ENCODE assay signal across 35 mouse cellular contexts in genomic region chr9:46980111-46980510, GRCm38 (mm10). TPM values are rescaled to one million over a fixed set of nuclear protein-coding genes. Genes with fewer than 3 reads are reported as not detected.
DNase-seq lines count a peak whose midpoint lies in the region; ATAC-seq and TF ChIP-seq lines count a peak whose summit lies in the region.
"Had no signal": no experiment of that assay in that cellular context is flagged by ENCODE, and none has a peak within 500 bp of the region (broad histone marks: within the 10 kb centered on the region; RNA-seq: fewer than 3 reads in every experiment).

No protein-coding gene starts in this region.

- peaks cover 10% of the 10 kb centered on the region for H3K27me3 ChIP-seq in embryonic facial prominence, embryonic 10.5 days (replicated peaks; ENCODE audit: low read depth, poor library complexity, severe bottlenecking)
- no peaks in the 10 kb centered on the region for H3K27me3 ChIP-seq in liver, postnatal 0 days (ENCODE audit: insufficient read depth, low read length)
- H3K27me3 ChIP-seq: embryonic facial prominence, embryonic 12.5 days; hindbrain, embryonic 15.5 days had no signal

- no peak for ATAC-seq in liver, postnatal 0 days
- ATAC-seq: forebrain, postnatal 0 days; midbrain, embryonic 16.5 days had no signal

- DNase-seq in kidney, postnatal 4 days = peak; percentile 17 to 27
- DNase-seq in kidney, postnatal 14 days = no peak
- peak; percentile 62 for DNase-seq in ZHBTc4 (ENCODE audit: low read depth, low spot score)
- DNase-seq in embryonic facial prominence, embryonic 10.5 days (ENCODE audit: low spot score) = peak; percentile 36
- DNase-seq in yolk sac, embryonic 10.5 days (ENCODE audit: low spot score) = peak; percentile 1
- no peak for DNase-seq in layer of hippocampus, adult 2 months (ENCODE audit: low spot score in 2 of 2)
- no peak for DNase-seq in liver, postnatal 0 days
- DNase-seq: cerebellum, adult 18-20 months; cerebellum, postnatal 14 days; forebrain, postnatal 0 days; kidney, adult 8-10 months; lung, adult 18-20 months; lung, postnatal 36 days; thymus, postnatal 36 days had no signal

- no peak for TF ChIP-seq EP300 in liver, postnatal 0 days (IDR thresholded peaks at IDR 0.05; ENCODE audit: low read depth)

- no peak overlapping the region for H3K9ac ChIP-seq in liver, postnatal 0 days (replicated peaks)
- H3K9ac ChIP-seq: embryonic facial prominence, embryonic 12.5 days; forebrain, postnatal 0 days; hindbrain, embryonic 15.5 days; neural tube, embryonic 13.5 days had no signal

- no peaks in the 10 kb centered on the region for H3K9me3 ChIP-seq in embryonic facial prominence, embryonic 10.5 days
- no peaks in the 10 kb centered on the region for H3K9me3 ChIP-seq in liver, postnatal 0 days (ENCODE audit: low read length)
- H3K9me3 ChIP-seq: embryonic facial prominence, embryonic 12.5 days; hindbrain, embryonic 15.5 days; neural tube, embryonic 13.5 days had no signal

- TF ChIP-seq CTCF in layer of hippocampus, adult 2 months (conservative IDR thresholded peaks at IDR 0.05) = no peak
- no peak for TF ChIP-seq CTCF in liver, postnatal 0 days (IDR thresholded peaks at IDR 0.05; ENCODE audit: low read depth)

- WGBS in embryonic facial prominence, embryonic 10.5 days = 34% methylated on average over 2 of the region's 2 CpGs
- WGBS in liver, postnatal 0 days (ENCODE audit: insufficient replicate concordance) = 3% methylated on average over 2 of the region's 2 CpGs

- H3K36me3 ChIP-seq in embryonic facial prominence, embryonic 10.5 days (replicated peaks) = no peaks in the 10 kb centered on the region
- no peaks in the 10 kb centered on the region for H3K36me3 ChIP-seq in liver, postnatal 0 days (replicated peaks; ENCODE audit: insufficient read depth, low read length)
- H3K36me3 ChIP-seq: embryonic facial prominence, embryonic 12.5 days; hindbrain, embryonic 15.5 days; neural tube, embryonic 13.5 days had no signal

- no peak overlapping the region for H3K27ac ChIP-seq in embryonic facial prominence, embryonic 10.5 days (replicated peaks)
- no peak overlapping the region for H3K27ac ChIP-seq in layer of hippocampus, adult 2 months
- H3K27ac ChIP-seq in liver, postnatal 0 days (ENCODE audit: low read depth) = no peak overlapping the region
- H3K27ac ChIP-seq: embryonic facial prominence, embryonic 12.5 days; hindbrain, embryonic 15.5 days; left cerebral cortex, adult 2 months; neural tube, embryonic 13.5 days had no signal

- H3K4me1 ChIP-seq in embryonic facial prominence, embryonic 10.5 days = 0 out of 2 replicates have a peak, but pooled peaks cover 4% of the 10 kb centered on the region
- no peaks in the 10 kb centered on the region for H3K4me1 ChIP-seq in liver, postnatal 0 days (ENCODE audit: insufficient read depth)
- H3K4me1 ChIP-seq: embryonic facial prominence, embryonic 12.5 days; hindbrain, embryonic 15.5 days; neural tube, embryonic 13.5 days had no signal

- no peak overlapping the region for H3K4me2 ChIP-seq in liver, postnatal 0 days (ENCODE audit: low read depth, low read length)
- H3K4me2 ChIP-seq: embryonic facial prominence, embryonic 12.5 days; hindbrain, embryonic 15.5 days; neural tube, embryonic 13.5 days had no signal

- H3K4me3 ChIP-seq in embryonic facial prominence, embryonic 10.5 days = no peak overlapping the region
- no peak overlapping the region for H3K4me3 ChIP-seq in layer of hippocampus, adult 2 months
- no peak overlapping the region for H3K4me3 ChIP-seq in liver, postnatal 0 days (ENCODE audit: low read depth, low read length)
- H3K4me3 ChIP-seq: embryonic facial prominence, embryonic 12.5 days; hindbrain, embryonic 15.5 days; left cerebral cortex, adult 2 months; myocyte; neural tube, embryonic 13.5 days had no signal

RNA-seq across cellular contexts. Expression of gene Gm4791, which starts 18.4 kb away (rescaled TPM):
- 0.24 TPM in 1 of 2 replicates, not detected in the other for polyA plus RNA-seq in embryonic facial prominence, embryonic 10.5 days (2016; fragmentation: Nextera tagmentation; extraction: Ambion mirVana)
- not detected for total RNA-seq in layer of hippocampus, adult 2 months (2021)
- polyA plus RNA-seq in liver, postnatal 0 days (2015; fragmentation: Nextera tagmentation; extraction: Ambion mirVana) = not detected in 2 replicates
- total RNA-seq: adrenal gland, postnatal 4 days; forebrain, postnatal 0 days; gastrocnemius, adult 18-20 months; hematopoietic stem cell, adult 5-6 weeks; layer of hippocampus, postnatal 10 days; left cerebral cortex, adult 2 months; left cerebral cortex, postnatal 36 days; liver, adult 2 months; megakaryocyte-erythroid progenitor cell, adult 5-6 weeks had no signal
- polyA plus RNA-seq: C2C12; embryonic facial prominence, embryonic 12.5 days; forebrain, embryonic 11.5 days; forebrain, postnatal 0 days; gonadal fat pad, adult 2 months; heart, embryonic 16.5 days; hindbrain, embryonic 15.5 days; intestine, embryonic 14.5 days; large intestine, adult 2 months; liver, adult 2 months; midbrain, embryonic 16.5 days; myocyte; neural tube, embryonic 13.5 days; spleen, adult 2 months; stomach, embryonic 14.5 days had no signal

Comparison
In these comparisons a context has a peak if more than half of its experiments do, and no peak if none do; other contexts are left out.
1. DNase-seq: peak in kidney, postnatal 4 days (2 of 2), ZHBTc4 (single experiment), embryonic facial prominence, embryonic 10.5 days (single experiment) and yolk sac, embryonic 10.5 days (single experiment); none in kidney, postnatal 14 days (single experiment), layer of hippocampus, adult 2 months (0 of 2) and liver, postnatal 0 days (single experiment).